Mouse (Mus musculus): ENCODE measurements around the gene Atf7ip.
A peak's percentile ranks its signal among the peaks of the same experiment; 100 is the strongest.

Gene Atf7ip

GRCm38 (mm10) chr6:136486166-136486565 lies 19.8 kb upstream of the Atf7ip start:
- DNase-seq (ENCODE audit: low spot score in 2 of 2): no peak

- DNase-seq (ENCODE audit: low spot score in 2 of 2): no peak
Measured at GRCm38 (mm10) chr6:136486801-136487553, 19.0 kb upstream of the Atf7ip start.

- DNase-seq (ENCODE audit: low spot score in 2 of 2): no peak
Measured at GRCm38 (mm10) chr6:136487554-136487950, 18.4 kb upstream of the Atf7ip start.

- DNase-seq (ENCODE audit: low spot score in 2 of 2): no peak
Measured at GRCm38 (mm10) chr6:136489899-136490298, 16.1 kb upstream of the Atf7ip start.

GRCm38 (mm10) chr6:136490516-136491475 lies 15.2 kb upstream of the Atf7ip start:
- DNase-seq (ENCODE audit: low spot score in 2 of 2): no peak

GRCm38 (mm10) chr6:136491631-136492030 lies 14.3 kb upstream of the Atf7ip start:
- DNase-seq (ENCODE audit: low spot score in 2 of 2): no peak

- no peak for DNase-seq (ENCODE audit: low spot score in 2 of 2)
Measured at GRCm38 (mm10) chr6:136492251-136492650, 13.7 kb upstream of the Atf7ip start.

GRCm38 (mm10) chr6:136493486-136493885 lies 12.5 kb upstream of the Atf7ip start:
- no peak for DNase-seq (ENCODE audit: low spot score in 2 of 2)

- DNase-seq (ENCODE audit: low spot score in 2 of 2): no peak
Measured at GRCm38 (mm10) chr6:136493910-136494751, 11.8 kb upstream of the Atf7ip start.

GRCm38 (mm10) chr6:136495023-136495422 lies 10.9 kb upstream of the Atf7ip start:
- DNase-seq (ENCODE audit: low spot score in 2 of 2): no peak

- no peak for DNase-seq (ENCODE audit: low spot score in 2 of 2)
Measured at GRCm38 (mm10) chr6:136497744-136498143, 8.2 kb upstream of the Atf7ip start.

- DNase-seq (ENCODE audit: low spot score in 2 of 2): no peak
Measured at GRCm38 (mm10) chr6:136499292-136499977, 6.5 kb upstream of the Atf7ip start.

- no peak for DNase-seq (ENCODE audit: low spot score in 2 of 2)
Measured at GRCm38 (mm10) chr6:136508652-136509051, 2.7 kb downstream of the Atf7ip start.

GRCm38 (mm10) chr6:136510945-136511344 lies 5.0 kb downstream of the Atf7ip start:
- DNase-seq (ENCODE audit: low spot score in 2 of 2): no peak

- DNase-seq (ENCODE audit: low spot score in 2 of 2): no peak
Measured at GRCm38 (mm10) chr6:136512351-136512750, 6.4 kb downstream of the Atf7ip start.

- DNase-seq (ENCODE audit: low spot score in 2 of 2): no peak
Measured at GRCm38 (mm10) chr6:136516626-136517025, 10.7 kb downstream of the Atf7ip start.

GRCm38 (mm10) chr6:136517221-136517620 lies 11.3 kb downstream of the Atf7ip start:
- DNase-seq (ENCODE audit: low spot score in 2 of 2): no peak

GRCm38 (mm10) chr6:136518537-136519246 lies 12.7 kb downstream of the Atf7ip start:
- peak; percentile 96 to 97 for DNase-seq (ENCODE audit: low spot score in 2 of 2)

- no peak for DNase-seq (ENCODE audit: low spot score in 2 of 2)
Measured at GRCm38 (mm10) chr6:136519254-136519653, 13.3 kb downstream of the Atf7ip start.

GRCm38 (mm10) chr6:136520361-136520760 lies 14.4 kb downstream of the Atf7ip start:
- no peak for DNase-seq (ENCODE audit: low spot score in 2 of 2)

- DNase-seq (ENCODE audit: low spot score in 2 of 2): no peak
Measured at GRCm38 (mm10) chr6:136521681-136522080, 15.7 kb downstream of the Atf7ip start.

Data from frontal cortex, postnatal 36 days (tissue).